Mouse (Mus musculus): ENCODE measurements around the gene Doc2b.

GRCm38 (mm10) chr11:75841503-75841902 is 45.7 kb upstream of the Doc2b start:
- TF ChIP-seq CTCF (IDR thresholded peaks at IDR 0.05; ENCODE audit: low read depth), result no peak
- TF ChIP-seq EP300 (IDR thresholded peaks at IDR 0.05; ENCODE audit: low read depth), result no peak

Data from liver, postnatal 0 days (tissue).